Comparison of ENCODE assay signal across 8 mouse cellular contexts in the genomic region with DNA sequence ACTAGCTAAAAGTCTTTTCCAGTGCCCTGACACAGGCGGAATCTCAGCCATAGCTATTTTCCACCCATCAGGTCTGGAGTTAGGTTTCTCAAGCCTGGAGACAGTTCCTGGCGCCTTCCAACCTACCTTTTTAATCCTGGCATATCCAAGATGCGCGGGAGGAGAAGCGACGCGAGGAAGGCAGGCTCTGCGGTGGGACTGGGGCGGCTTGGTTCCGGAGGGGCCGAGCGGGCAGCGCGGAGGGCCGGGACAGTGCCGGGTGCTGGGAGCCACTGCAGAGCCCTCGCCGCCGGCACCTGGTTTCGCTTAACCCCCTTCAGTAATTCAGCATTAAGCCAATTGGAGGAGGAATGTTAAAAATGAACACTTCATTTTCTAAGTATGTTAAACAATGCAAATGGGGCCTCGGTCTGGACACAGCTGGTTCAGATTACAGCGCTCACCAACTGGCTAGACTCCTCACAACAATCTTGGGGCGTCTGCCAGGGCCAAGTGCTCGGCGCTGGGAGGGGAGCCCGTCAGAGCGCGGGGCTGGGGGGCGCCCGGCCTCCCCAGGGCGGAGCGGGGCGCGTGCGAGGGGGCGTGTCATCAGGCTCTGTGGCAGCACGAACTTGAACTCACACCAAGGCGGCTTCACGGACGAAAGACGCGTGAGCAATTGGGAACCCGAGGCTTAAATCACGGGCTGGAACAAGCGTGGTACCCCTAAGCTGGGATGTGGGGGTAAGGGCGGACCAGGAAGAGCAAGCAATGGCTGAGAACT. TPM values are rescaled to one million over a fixed set of nuclear protein-coding genes. Genes with fewer than 3 reads are reported as not detected.
A peak's percentile ranks its signal among the peaks of the same experiment; 100 is the strongest.
DNase-seq lines count a peak whose midpoint lies in the region; ATAC-seq and TF ChIP-seq lines count a peak whose summit lies in the region.

A gene (minus strand): TSS at position 448 of the 763 bp plus-strand sequence.

- no peak for TF ChIP-seq CTCF in liver, adult 2 months (IDR thresholded peaks at IDR 0.05; ENCODE audit: low read depth, low read length)

- H3K9ac ChIP-seq in liver, adult 2 months (ENCODE audit: low read depth, low read length) = peak within 1 kb of the TSS; percentile 30
- peak within 1 kb of the TSS; percentile 65 for H3K9ac ChIP-seq in midbrain, embryonic 16.5 days (ENCODE audit: low read depth, low read length)

- H3K4me1 ChIP-seq in liver, adult 2 months (ENCODE audit: control insufficient read depth, insufficient read depth, low read length) = peaks cover 2% of the 10 kb centered on the region
- H3K4me1 ChIP-seq in midbrain, embryonic 16.5 days (ENCODE audit: control insufficient read depth, insufficient read depth, low read length) = no peaks in the 10 kb centered on the region

- no peak for TF ChIP-seq POLR2A in liver, adult 2 months (IDR thresholded peaks at IDR 0.05; ENCODE audit: extremely low read depth, insufficient read depth, low read length)

- no peaks in the 10 kb centered on the region for H3K36me3 ChIP-seq in liver, adult 2 months (ENCODE audit: control insufficient read depth, insufficient read depth, low read length)
- H3K36me3 ChIP-seq in midbrain, embryonic 16.5 days (ENCODE audit: control insufficient read depth, insufficient read depth, low read length) = no peaks in the 10 kb centered on the region

- no peak within 1 kb of the TSS for H3K27ac ChIP-seq in liver, adult 2 months (replicated peaks; ENCODE audit: insufficient read depth, low read depth, low read length)
- no peak within 1 kb of the TSS for H3K27ac ChIP-seq in midbrain, embryonic 16.5 days (ENCODE audit: low read length)

- peak; percentile 44 to 54 for DNase-seq in cerebellum, postnatal 25 days
- DNase-seq in gastrocnemius, postnatal 4 days (ENCODE audit: low spot score in 2 of 2) = peak; percentile 51 to 80
- peak; percentile 23 for DNase-seq in induced T-regulatory cell, adult 2 months (ENCODE audit: low read depth)
- no peak for DNase-seq in liver, adult 2 months (ENCODE audit: extremely low read depth, low read depth, low spot score)
- no peak for DNase-seq in thymus, postnatal 0 days (ENCODE audit: low spot score)

- no peaks in the 10 kb centered on the region for H3K79me2 ChIP-seq in liver, adult 2 months (ENCODE audit: control insufficient read depth, insufficient read depth, low read length)

- H3K27me3 ChIP-seq in liver, adult 2 months (ENCODE audit: control insufficient read depth, insufficient read depth, low read length) = no peaks in the 10 kb centered on the region
- H3K27me3 ChIP-seq in midbrain, embryonic 16.5 days (ENCODE audit: control insufficient read depth, insufficient read depth, low read depth, low read length) = peaks cover 2% of the 10 kb centered on the region; the same call in 1 of the 2 replicates

- H3K4me2 ChIP-seq in midbrain, embryonic 16.5 days (ENCODE audit: low read length) = peak within 1 kb of the TSS; percentile 98

- ATAC-seq in cerebellum, adult (ENCODE audit: insufficient number of reproducible peaks, low FRiP score, low TSS enrichment) = no peak
- ATAC-seq in common myeloid progenitor, adult 5-6 weeks (replicated peaks; ENCODE audit: low read depth, poor library complexity, severe bottlenecking) = peak; percentile 33
- peak; percentile 72 for ATAC-seq in midbrain, embryonic 16.5 days

- WGBS in liver, adult 2 months = 4% methylated on average over 46 of the region's 46 CpGs
- under 1% methylated on average over 46 of the region's 46 CpGs for WGBS in midbrain, embryonic 16.5 days

- no peaks in the 10 kb centered on the region for H3K9me3 ChIP-seq in midbrain, embryonic 16.5 days (replicated peaks; ENCODE audit: control insufficient read depth, low read length, poor library complexity, severe bottlenecking)

- H3K4me3 ChIP-seq in liver, adult 2 months (ENCODE audit: insufficient read depth, low read depth, low read length) = peak within 1 kb of the TSS; percentile 52
- H3K4me3 ChIP-seq in midbrain, embryonic 16.5 days (ENCODE audit: low read depth, low read length) = peak within 1 kb of the TSS; percentile 57

RNA-seq across cellular contexts. Expression of the gene that starts here (rescaled TPM):
- total RNA-seq in common myeloid progenitor, adult 5-6 weeks (2017) = not detected in 2 replicates
- total RNA-seq in gastrocnemius, postnatal 4 days (2021) = 100 to 1,000 TPM in 1 of 2 experiments, 10 to 100 TPM in 1; 94.9 to 100 TPM
- 3.6 and 4.6 TPM in 2 replicates for total RNA-seq in liver, adult 2 months (2014; rRNA removed)
- polyA plus RNA-seq in liver, adult 2 months (2012; rRNA removed) = 4.8 and 6.3 TPM in 2 replicates
- 10.3 and 11.7 TPM in 2 replicates for polyA plus RNA-seq in midbrain, embryonic 16.5 days (2015; fragmentation: Nextera tagmentation; extraction: Ambion mirVana)
- polyA plus RNA-seq in thymus, postnatal 0 days (2015; fragmentation: Nextera tagmentation; extraction: Ambion mirVana) = 22.5 and 30.4 TPM in 2 replicates

Comparison
In these comparisons a context has a peak if more than half of its experiments do, and no peak if none do; other contexts are left out.
1. RNA of the gene that starts here (total RNA-seq): 94.9 to 100 TPM in gastrocnemius, postnatal 4 days; 3.6 to 4.6 TPM in liver, adult 2 months and not detected in common myeloid progenitor, adult 5-6 weeks; every median in the first group is over 10 times any median in the second.
2. Peak in ATAC-seq in common myeloid progenitor, adult 5-6 weeks; RNA of the gene not detected or under 1 TPM.
3. DNase-seq: peak in cerebellum, postnatal 25 days (2 of 2), gastrocnemius, postnatal 4 days (2 of 2) and induced T-regulatory cell, adult 2 months (single experiment); none in liver, adult 2 months (single experiment) and thymus, postnatal 0 days (single experiment).